Mouse (Mus musculus): ENCODE measurements around the gene Gsap.

DNA sequence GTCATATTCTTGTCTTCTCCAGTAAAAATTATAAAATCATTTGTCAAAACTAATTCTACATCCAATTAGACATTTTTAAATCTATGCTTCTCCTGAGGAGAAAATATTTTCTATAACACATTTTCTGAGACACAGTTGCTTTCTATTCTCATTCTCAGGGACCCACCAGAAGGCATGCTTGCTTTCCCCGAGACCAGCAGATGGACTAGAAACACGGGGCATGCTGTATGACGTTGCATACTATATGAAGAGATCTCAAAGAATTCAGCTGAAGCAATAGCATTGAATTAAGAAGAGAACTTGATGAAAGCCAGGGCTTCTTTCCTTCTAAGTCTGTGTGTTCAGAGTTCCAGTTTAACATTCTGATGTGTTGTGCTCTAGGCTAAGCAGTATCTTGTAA, 128.6 kb downstream of the Gsap start:
- TF ChIP-seq POLR2A (IDR thresholded peaks at IDR 0.05; ENCODE audit: extremely low read depth, insufficient read depth, low read length) (no peak), CTCF (IDR thresholded peaks at IDR 0.05; ENCODE audit: low read depth, low read length) (no peak)

Data from liver, adult 2 months (tissue).